ENCODE assay signal across 11 mouse cellular contexts in genomic region chr6:137557671-137558070, GRCm38 (mm10).
DNase-seq lines count a peak whose midpoint lies in the region; ATAC-seq and TF ChIP-seq lines count a peak whose summit lies in the region.
"Had no signal": no experiment of that assay in that cellular context is flagged by ENCODE, and none has a peak within 500 bp of the region (broad histone marks: within the 10 kb centered on the region; RNA-seq: fewer than 3 reads in every experiment).

No protein-coding gene starts in this region.

- H3K27ac ChIP-seq in heart, postnatal 0 days (ENCODE audit: low read depth), result peak overlapping the region; percentile 39
- H3K27ac ChIP-seq in forebrain, embryonic 16.5 days (ENCODE audit: low read length), result no peak overlapping the region
- H3K27ac ChIP-seq: neural tube, embryonic 12.5 days had no signal

- WGBS in heart, postnatal 0 days, result 39% methylated on average over 2 of the region's 2 CpGs
- WGBS in forebrain, embryonic 16.5 days, result 81% methylated on average over 2 of the region's 2 CpGs

- H3K9me3 ChIP-seq in heart, postnatal 0 days (replicated peaks; ENCODE audit: control insufficient read depth, low read length), result no peaks in the 10 kb centered on the region
- H3K9me3 ChIP-seq in forebrain, embryonic 16.5 days (ENCODE audit: control insufficient read depth, low read length), result no peaks in the 10 kb centered on the region
- H3K9me3 ChIP-seq: neural tube, embryonic 12.5 days had no signal

- TF ChIP-seq CTCF in heart, postnatal 0 days (IDR thresholded peaks at IDR 0.05; ENCODE audit: low read depth), result no peak

- no peak for ATAC-seq in heart, postnatal 0 days (ENCODE audit: insufficient read depth, low read depth)
- ATAC-seq in megakaryocyte progenitor cell, adult 5-6 weeks (replicated peaks; ENCODE audit: poor library complexity), result peak; percentile 35; the same call in 1 of the 2 replicates
- no peak for ATAC-seq in forebrain, embryonic 16.5 days

- no peak overlapping the region for H3K4me3 ChIP-seq in heart, postnatal 0 days (ENCODE audit: low read depth, low read length)
- no peak overlapping the region for H3K4me3 ChIP-seq in forebrain, embryonic 16.5 days (replicated peaks; ENCODE audit: low read length)
- H3K4me3 ChIP-seq: neural tube, embryonic 12.5 days had no signal

- H3K4me2 ChIP-seq in heart, postnatal 0 days (ENCODE audit: low read depth, low read length), result no peak overlapping the region
- no peak overlapping the region for H3K4me2 ChIP-seq in forebrain, embryonic 16.5 days (ENCODE audit: low read length)
- H3K4me2 ChIP-seq: neural tube, embryonic 12.5 days had no signal

- no peak for TF ChIP-seq EP300 in heart, postnatal 0 days (IDR thresholded peaks at IDR 0.05; ENCODE audit: low read depth)

- H3K27me3 ChIP-seq in heart, postnatal 0 days (ENCODE audit: control insufficient read depth, insufficient read depth, low read length), result no peaks in the 10 kb centered on the region
- no peaks in the 10 kb centered on the region for H3K27me3 ChIP-seq in forebrain, embryonic 16.5 days (replicated peaks; ENCODE audit: control insufficient read depth, insufficient read depth, low read length)
- H3K27me3 ChIP-seq: neural tube, embryonic 12.5 days had no signal

- peaks cover 30% of the 10 kb centered on the region for H3K4me1 ChIP-seq in heart, postnatal 0 days (ENCODE audit: control insufficient read depth, insufficient read depth)
- H3K4me1 ChIP-seq in forebrain, embryonic 16.5 days (replicated peaks; ENCODE audit: control insufficient read depth, insufficient read depth, low read length), result 0 out of 2 replicates have a peak, but pooled peaks cover 3% of the 10 kb centered on the region

- no peak overlapping the region for H3K9ac ChIP-seq in heart, postnatal 0 days (replicated peaks; ENCODE audit: low read depth, low read length)
- no peak overlapping the region for H3K9ac ChIP-seq in forebrain, embryonic 16.5 days (replicated peaks; ENCODE audit: low read depth, low read length)
- H3K9ac ChIP-seq: neural tube, embryonic 12.5 days had no signal

- no peaks in the 10 kb centered on the region for H3K36me3 ChIP-seq in heart, postnatal 0 days (replicated peaks; ENCODE audit: control insufficient read depth, insufficient read depth, low read length)
- no peaks in the 10 kb centered on the region for H3K36me3 ChIP-seq in forebrain, embryonic 16.5 days (ENCODE audit: control insufficient read depth, insufficient read depth)
- H3K36me3 ChIP-seq: neural tube, embryonic 12.5 days had no signal

- DNase-seq in kidney, postnatal 10 days, result peak; percentile 34
- DNase-seq in kidney, adult 18-20 months, result no peak
- DNase-seq in NIH3T3 (ENCODE audit: low read depth), result peak; percentile 38
- DNase-seq in heart, postnatal 0 days (ENCODE audit: low spot score), result no peak
- no peak for DNase-seq in cerebellum, postnatal 10 days
- no peak for DNase-seq in spleen, postnatal 4 days (ENCODE audit: low spot score in 2 of 2)
- DNase-seq: kidney, postnatal 25 days; right cerebral cortex, postnatal 25 days had no signal

Comparison
In these comparisons a context has a peak if more than half of its experiments do, and no peak if none do; other contexts are left out.
1. DNase-seq: peak in kidney, postnatal 10 days (single experiment) and NIH3T3 (single experiment); none in kidney, adult 18-20 months (single experiment), heart, postnatal 0 days (single experiment), cerebellum, postnatal 10 days (0 of 2) and spleen, postnatal 4 days (0 of 2).